Mouse (Mus musculus): ENCODE data around the gene Yap1. TPM values are rescaled to one million over a fixed set of nuclear protein-coding genes. Genes with fewer than 3 reads are reported as not detected.

Yap1 gene
- polyA plus RNA-seq, 1 experiment from 2014 or later, result 69.5 TPM

DNA sequence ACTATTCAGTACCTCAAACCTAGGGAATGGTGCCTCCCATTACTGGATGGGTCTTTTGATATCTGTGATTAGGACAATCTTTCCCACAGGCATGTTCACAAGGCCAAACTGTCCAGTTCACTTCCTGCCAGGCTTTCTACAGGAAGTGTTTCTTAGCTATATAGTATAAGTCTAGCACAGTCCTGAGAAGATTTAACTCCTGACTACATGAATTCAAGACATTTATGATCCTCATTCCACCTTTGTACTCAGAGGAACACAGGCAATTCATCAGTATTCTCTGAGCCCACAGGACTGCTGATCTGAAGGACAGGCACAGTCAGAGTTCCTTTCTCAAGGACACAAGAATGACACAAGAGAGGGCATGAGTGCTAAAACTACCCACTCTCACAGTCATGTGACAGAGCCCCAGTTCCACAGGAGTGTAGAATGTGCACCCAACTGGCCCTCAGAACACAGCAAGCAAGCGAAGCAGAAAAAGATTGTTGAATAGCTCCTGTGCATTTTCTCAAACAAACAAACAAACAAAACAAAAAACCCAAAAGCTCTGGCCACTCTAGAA, 122.0 kb downstream of the Yap1 start:
- no peaks in the 10 kb centered on the region for H3K4me1 ChIP-seq (replicated peaks)
- no peak for ATAC-seq (ENCODE audit: insufficient number of reproducible peaks, insufficient read depth, low FRiP score, low TSS enrichment, low read depth)
- H3K4me3 ChIP-seq (replicated peaks), result no peak overlapping the region
- no peaks in the 10 kb centered on the region for H3K27me3 ChIP-seq
- no peaks in the 10 kb centered on the region for H3K36me3 ChIP-seq
- peaks cover 5% of the 10 kb centered on the region; the same call in 1 of the 2 replicates for H3K9me3 ChIP-seq
- H3K9ac ChIP-seq (replicated peaks), result no peak overlapping the region
- WGBS, result 94% methylated on average over 1 of the region's 1 CpGs
- H3K27ac ChIP-seq, result no peak overlapping the region
- H3K4me2 ChIP-seq, result no peak overlapping the region

Other genes starting within 250 kb of the Yap1 start
- 80.7 and 89.1 TPM in 2 replicates for gene Tmem123, start 240.6 kb downstream of the Yap1 start, polyA plus RNA-seq (2016; fragmentation: Nextera tagmentation; extraction: Ambion mirVana)
- 43.9 and 48.7 TPM in 2 replicates for gene Birc2, start 167.5 kb downstream of the Yap1 start, polyA plus RNA-seq (2016; fragmentation: Nextera tagmentation; extraction: Ambion mirVana)
- 6.8 and 7.9 TPM in 2 replicates for gene Birc3, start 131.4 kb downstream of the Yap1 start, polyA plus RNA-seq (2016; fragmentation: Nextera tagmentation; extraction: Ambion mirVana)
- gene Cfap300, start 38.2 kb upstream of the Yap1 start, polyA plus RNA-seq (2016; fragmentation: Nextera tagmentation; extraction: Ambion mirVana), result 14.0 and 15.3 TPM in 2 replicates
- 3.1 and 4.2 TPM in 2 replicates for gene Cep126, start 129.7 kb upstream of the Yap1 start, polyA plus RNA-seq (2016; fragmentation: Nextera tagmentation; extraction: Ambion mirVana)

Measured in limb, embryonic 12.5 days (tissue).